Mouse (Mus musculus): ENCODE measurements around the gene D430042O09Rik. TPM values are rescaled to one million over a fixed set of nuclear protein-coding genes. Genes with fewer than 3 reads are reported as not detected.

D430042O09Rik gene
- polyA plus RNA-seq, 1 experiment from 2014 or later = 8.6 TPM

GRCm38 (mm10) chr7:125828561-125828960 is 120.9 kb downstream of the D430042O09Rik start:
- Histone ChIP-seq H3K27ac (replicated peaks in 1 of 2; ENCODE audit: control insufficient read depth in 1 of 2, insufficient read depth in 1 of 2, low read depth in 2 of 2, low read length in 2 of 2) (peak overlapping the region; percentile 37 to 88; a peak in 3 of 4 replicates), H3K4me2 (ENCODE audit: low read length) (peak overlapping the region; percentile 26; the same call in 1 of the 2 replicates), H3K4me1 (ENCODE audit: control insufficient read depth in 2 of 2, insufficient read depth in 2 of 2, low read length in 2 of 2) (peaks cover 54 to 74% of the 10 kb centered on the region in 2 experiments)

GRCm38 (mm10) chr7:125829121-125829666 is 121.5 kb downstream of the D430042O09Rik start:
- Histone ChIP-seq H3K4me1 (ENCODE audit: control insufficient read depth in 2 of 2, insufficient read depth in 2 of 2, low read length in 2 of 2) (peaks cover 54 to 76% of the 10 kb centered on the region in 2 experiments), H3K27ac (replicated peaks in 1 of 2; ENCODE audit: control insufficient read depth in 1 of 2, insufficient read depth in 1 of 2, low read depth in 2 of 2, low read length in 2 of 2) (peak overlapping the region; percentile 37 to 88), H3K9me3 (ENCODE audit: control insufficient read depth, low read length) (no peaks in the 10 kb centered on the region), H3K4me3 (ENCODE audit: control insufficient read depth in 1 of 2, insufficient read depth in 1 of 2, low read depth in 1 of 2, low read length in 2 of 2) (no peak overlapping the region), H3K4me2 (ENCODE audit: low read length) (peak overlapping the region; percentile 26), H3K9ac (ENCODE audit: low read length) (peak overlapping the region; percentile 36), H3K27me3 (ENCODE audit: control insufficient read depth, insufficient read depth, low read length) (no peaks in the 10 kb centered on the region), H3K36me3 (ENCODE audit: control insufficient read depth, insufficient read depth, low read length) (no peaks in the 10 kb centered on the region)
- 13% methylated on average over 3 of the region's 3 CpGs for WGBS
- peak; percentile 74 for ATAC-seq (ENCODE audit: insufficient number of reproducible peaks, insufficient read depth, low FRiP score, low read depth)

More at GRCm38 (mm10) chr7:125828561-125828960, 120.9 kb downstream of the D430042O09Rik start:
- 56% methylated on average over 5 of the region's 5 CpGs for WGBS
- Histone ChIP-seq H3K36me3 (ENCODE audit: control insufficient read depth, insufficient read depth, low read length) (no peaks in the 10 kb centered on the region), H3K9ac (ENCODE audit: low read length) (peak overlapping the region; percentile 36; the same call in 1 of the 2 replicates), H3K27me3 (ENCODE audit: control insufficient read depth, insufficient read depth, low read length) (no peaks in the 10 kb centered on the region), H3K4me3 (ENCODE audit: control insufficient read depth in 1 of 2, insufficient read depth in 1 of 2, low read depth in 1 of 2, low read length in 2 of 2) (no peak overlapping the region), H3K9me3 (ENCODE audit: control insufficient read depth, low read length) (no peaks in the 10 kb centered on the region)
- 0 out of 2 replicates have a peak, but pooled peaks have one; percentile 35 for ATAC-seq (ENCODE audit: insufficient number of reproducible peaks, insufficient read depth, low FRiP score, low read depth)

GRCm38 (mm10) chr7:125832767-125833166 is 125.1 kb downstream of the D430042O09Rik start:
- Histone ChIP-seq H3K9ac (ENCODE audit: low read length) (0 out of 2 replicates have a peak overlapping the region, but pooled peaks have one; percentile 39), H3K36me3 (ENCODE audit: control insufficient read depth, insufficient read depth, low read length) (no peaks in the 10 kb centered on the region), H3K4me2 (ENCODE audit: low read length) (no peak overlapping the region), H3K4me1 (ENCODE audit: control insufficient read depth in 2 of 2, insufficient read depth in 2 of 2, low read length in 2 of 2) (peaks cover 40 to 57% of the 10 kb centered on the region in 2 experiments), H3K27ac (replicated peaks in 1 of 2; ENCODE audit: control insufficient read depth in 1 of 2, insufficient read depth in 1 of 2, low read depth in 2 of 2, low read length in 2 of 2) (peak overlapping the region; percentile 11 to 36; a peak in 1 of 4 replicates), H3K4me3 (ENCODE audit: control insufficient read depth in 1 of 2, insufficient read depth in 1 of 2, low read depth in 1 of 2, low read length in 2 of 2) (no peak overlapping the region), H3K9me3 (ENCODE audit: control insufficient read depth, low read length) (no peaks in the 10 kb centered on the region), H3K27me3 (ENCODE audit: control insufficient read depth, insufficient read depth, low read length) (no peaks in the 10 kb centered on the region)
- ATAC-seq (ENCODE audit: insufficient number of reproducible peaks, insufficient read depth, low FRiP score, low read depth) = no peak
- 5% methylated on average over 1 of the region's 1 CpGs for WGBS

- Histone ChIP-seq H3K9me3 (ENCODE audit: control insufficient read depth, low read length) (no peaks in the 10 kb centered on the region), H3K4me3 (ENCODE audit: control insufficient read depth in 1 of 2, insufficient read depth in 1 of 2, low read depth in 1 of 2, low read length in 2 of 2) (no peak overlapping the region), H3K4me2 (ENCODE audit: low read length) (no peak overlapping the region), H3K27me3 (ENCODE audit: control insufficient read depth, insufficient read depth, low read length) (no peaks in the 10 kb centered on the region), H3K27ac (replicated peaks in 1 of 2; ENCODE audit: control insufficient read depth in 1 of 2, insufficient read depth in 1 of 2, low read depth in 2 of 2, low read length in 2 of 2) (no peak overlapping the region), H3K4me1 (ENCODE audit: control insufficient read depth in 2 of 2, insufficient read depth in 2 of 2, low read length in 2 of 2) (peaks cover 38 to 57% of the 10 kb centered on the region in 2 experiments), H3K9ac (ENCODE audit: low read length) (no peak overlapping the region), H3K36me3 (ENCODE audit: control insufficient read depth, insufficient read depth, low read length) (no peaks in the 10 kb centered on the region)
- no peak for ATAC-seq (ENCODE audit: insufficient number of reproducible peaks, insufficient read depth, low FRiP score, low read depth)
- 89% methylated on average over 2 of the region's 2 CpGs for WGBS
Measured at GRCm38 (mm10) chr7:125833471-125833870, 125.8 kb downstream of the D430042O09Rik start.

- 53% methylated on average over 5 of the region's 5 CpGs for WGBS
- Histone ChIP-seq H3K27ac (replicated peaks in 1 of 2; ENCODE audit: control insufficient read depth in 1 of 2, insufficient read depth in 1 of 2, low read depth in 2 of 2, low read length in 2 of 2) (peak overlapping the region; percentile 46), H3K4me3 (ENCODE audit: control insufficient read depth in 1 of 2, insufficient read depth in 1 of 2, low read depth in 1 of 2, low read length in 2 of 2) (no peak overlapping the region), H3K9ac (ENCODE audit: low read length) (peak overlapping the region; percentile 47; the same call in 1 of the 2 replicates), H3K4me1 (ENCODE audit: control insufficient read depth in 2 of 2, insufficient read depth in 2 of 2, low read length in 2 of 2) (peaks cover 22 to 32% of the 10 kb centered on the region in 2 experiments), H3K4me2 (ENCODE audit: low read length) (no peak overlapping the region), H3K36me3 (ENCODE audit: control insufficient read depth, insufficient read depth, low read length) (peaks cover 6% of the 10 kb centered on the region), H3K27me3 (ENCODE audit: control insufficient read depth, insufficient read depth, low read length) (no peaks in the 10 kb centered on the region), H3K9me3 (ENCODE audit: control insufficient read depth, low read length) (no peaks in the 10 kb centered on the region)
- ATAC-seq (ENCODE audit: insufficient number of reproducible peaks, insufficient read depth, low FRiP score, low read depth) = no peak
Measured at GRCm38 (mm10) chr7:125838078-125838742, 130.5 kb downstream of the D430042O09Rik start.

- no peak overlapping the region for H3K4me2 ChIP-seq (ENCODE audit: low read length)
- no peaks in the 10 kb centered on the region for H3K9me3 ChIP-seq (ENCODE audit: control insufficient read depth, low read length)
- H3K36me3 ChIP-seq (ENCODE audit: control insufficient read depth, insufficient read depth, low read length) = peaks cover 27% of the 10 kb centered on the region
- H3K4me3 ChIP-seq (ENCODE audit: control insufficient read depth in 1 of 2, insufficient read depth in 1 of 2, low read depth in 1 of 2, low read length in 2 of 2) = no peak overlapping the region
- H3K27ac ChIP-seq (replicated peaks in 1 of 2; ENCODE audit: control insufficient read depth in 1 of 2, insufficient read depth in 1 of 2, low read depth in 2 of 2, low read length in 2 of 2) = no peak overlapping the region
- peaks cover 23 to 30% of the 10 kb centered on the region in 2 experiments for H3K4me1 ChIP-seq (ENCODE audit: control insufficient read depth in 2 of 2, insufficient read depth in 2 of 2, low read length in 2 of 2)
- no peak overlapping the region for H3K9ac ChIP-seq (ENCODE audit: low read length)
- no peak for ATAC-seq (ENCODE audit: insufficient number of reproducible peaks, insufficient read depth, low FRiP score, low read depth)
- no peaks in the 10 kb centered on the region for H3K27me3 ChIP-seq (ENCODE audit: control insufficient read depth, insufficient read depth, low read length)
- 41% methylated on average over 1 of the region's 1 CpGs for WGBS
Measured at GRCm38 (mm10) chr7:125845611-125846010, 137.9 kb downstream of the D430042O09Rik start.

- no peaks in the 10 kb centered on the region for H3K27me3 ChIP-seq (ENCODE audit: control insufficient read depth, insufficient read depth, low read length)
- ATAC-seq (ENCODE audit: insufficient number of reproducible peaks, insufficient read depth, low FRiP score, low read depth) = peak; percentile 65; the same call in 1 of the 2 replicates
- H3K9me3 ChIP-seq (ENCODE audit: control insufficient read depth, low read length) = no peaks in the 10 kb centered on the region
- no peak overlapping the region for H3K4me2 ChIP-seq (ENCODE audit: low read length)
- no peak overlapping the region for H3K4me3 ChIP-seq (ENCODE audit: control insufficient read depth in 1 of 2, insufficient read depth in 1 of 2, low read depth in 1 of 2, low read length in 2 of 2)
- H3K4me1 ChIP-seq (ENCODE audit: control insufficient read depth in 2 of 2, insufficient read depth in 2 of 2, low read length in 2 of 2) = peaks cover 23 to 30% of the 10 kb centered on the region in 2 experiments
- H3K36me3 ChIP-seq (ENCODE audit: control insufficient read depth, insufficient read depth, low read length) = peaks cover 40% of the 10 kb centered on the region
- H3K9ac ChIP-seq (ENCODE audit: low read length) = no peak overlapping the region
- H3K27ac ChIP-seq (replicated peaks in 1 of 2; ENCODE audit: control insufficient read depth in 1 of 2, insufficient read depth in 1 of 2, low read depth in 2 of 2, low read length in 2 of 2) = peak overlapping the region; percentile 20 to 31; a peak in 3 of 4 replicates
- WGBS = 33% methylated on average over 8 of the region's 8 CpGs
Measured at GRCm38 (mm10) chr7:125846866-125847527, 139.3 kb downstream of the D430042O09Rik start.
